Mouse (Mus musculus) neural tube, embryonic 12.5 days (tissue): Measurements from ENCODE around the gene Fam184b. TPM values are rescaled to one million over a fixed set of nuclear protein-coding genes. Genes with fewer than 3 reads are reported as not detected.

Experiments
- ATAC-seq: fragments of 200-750 bp; cut with Nextera tagmentation; 2 replicates; pipeline ENCODE4 v1.8.0; 2017; ENCODE audit warnings: low read depth, mild to moderate bottlenecking, moderate TSS enrichment, moderate library complexity; ENCODE audit not compliant: low FRiP score
- H3K27ac ChIP-seq: fragments of 300-500 bp; sonication (generic); 2 replicates; pipeline ENCODE4 v1.5.1; 2016
- H3K27me3 ChIP-seq: fragments of 300-500 bp; sonication (generic); replicated peaks from 2 replicates; pipeline ENCODE4 v1.6.1; 2016; ENCODE audit warnings: mild to moderate bottlenecking
- H3K36me3 ChIP-seq: fragments of 300-500 bp; sonication (generic); 2 replicates; pipeline ENCODE4 v1.6.1; 2016; ENCODE audit warnings: mild to moderate bottlenecking
- H3K4me1 ChIP-seq: fragments of 300-500 bp; sonication (generic); 2 replicates; pipeline ENCODE4 v1.6.1; 2016
- H3K4me2 ChIP-seq: fragments of 300-500 bp; sonication (generic); replicated peaks from 2 replicates; pipeline ENCODE4 v1.6.1; 2016; ENCODE audit warnings: mild to moderate bottlenecking
- H3K4me3 ChIP-seq: fragments of 300-500 bp; sonication (generic); 2 replicates; pipeline ENCODE4 v1.5.1; 2016
- H3K9ac ChIP-seq: fragments of 300-500 bp; sonication (generic); 2 replicates; pipeline ENCODE4 v1.6.1; 2016; ENCODE audit warnings: mild to moderate bottlenecking
- H3K9me3 ChIP-seq: fragments of 300-500 bp; sonication (generic); 2 replicates; pipeline ENCODE4 v1.6.1; 2016; ENCODE audit warnings: mild to moderate bottlenecking
- WGBS: fragments of 180-500 bp; shearing (Covaris S2); methylation state at CpG from one replicate; pipeline ENCODE4 v1.1.7; 2016; 5-methylcytosine and 5-hydroxymethylcytosine counted together
- polyA plus RNA-seq: library from polyadenylated mRNA; unstranded; fragments of >200 nt; fragmentation: Nextera tagmentation; extraction: Ambion mirVana; gene quantifications from 2 replicates; pipeline ENCODE4 v1.2.1, GENCODE M21; 2016

Gene Fam184b
- polyA plus RNA-seq, 1 experiment from 2014 or later = 1.8 TPM

GRCm38 (mm10) chr5:45497564-45497963 is 141.8 kb downstream of the Fam184b start:
- Histone ChIP-seq H3K9ac (no peak overlapping the region), H3K36me3 (peaks cover 31% of the 10 kb centered on the region), H3K4me3 (no peak overlapping the region), H3K27ac (no peak overlapping the region), H3K9me3 (no peaks in the 10 kb centered on the region), H3K4me2 (no peak overlapping the region), H3K27me3 (no peaks in the 10 kb centered on the region), H3K4me1 (peaks cover 7% of the 10 kb centered on the region; the same call in 1 of the 2 replicates)
- no peak for ATAC-seq
- 96% methylated on average over 5 of the region's 5 CpGs for WGBS

- no peak overlapping the region for H3K9ac ChIP-seq
- peaks cover 31% of the 10 kb centered on the region for H3K36me3 ChIP-seq
- no peak overlapping the region for H3K27ac ChIP-seq
- 93% methylated on average over 12 of the region's 12 CpGs for WGBS
- no peak overlapping the region for H3K4me3 ChIP-seq
- no peak overlapping the region for H3K4me2 ChIP-seq
- ATAC-seq = no peak
- peaks cover 7% of the 10 kb centered on the region; the same call in 1 of the 2 replicates for H3K4me1 ChIP-seq
- no peaks in the 10 kb centered on the region for H3K27me3 ChIP-seq
- H3K9me3 ChIP-seq = no peaks in the 10 kb centered on the region
These were observed 142.4 kb downstream of the Fam184b start for GRCm38 (mm10) chr5:45496930-45497550.

GRCm38 (mm10) chr5:45496479-45496878 is 142.9 kb downstream of the Fam184b start:
- peaks cover 7% of the 10 kb centered on the region; the same call in 1 of the 2 replicates for H3K4me1 ChIP-seq
- H3K4me3 ChIP-seq = no peak overlapping the region
- H3K9me3 ChIP-seq = no peaks in the 10 kb centered on the region
- no peak overlapping the region for H3K27ac ChIP-seq
- H3K27me3 ChIP-seq = no peaks in the 10 kb centered on the region
- WGBS = 92% methylated on average over 4 of the region's 4 CpGs
- H3K9ac ChIP-seq = no peak overlapping the region
- peaks cover 27% of the 10 kb centered on the region for H3K36me3 ChIP-seq
- no peak for ATAC-seq
- H3K4me2 ChIP-seq = no peak overlapping the region

GRCm38 (mm10) chr5:45496042-45496441 is 143.4 kb downstream of the Fam184b start:
- no peak for ATAC-seq
- H3K9me3 ChIP-seq = no peaks in the 10 kb centered on the region
- peaks cover 7% of the 10 kb centered on the region; the same call in 1 of the 2 replicates for H3K4me1 ChIP-seq
- H3K4me3 ChIP-seq = no peak overlapping the region
- H3K9ac ChIP-seq = no peak overlapping the region
- peaks cover 27% of the 10 kb centered on the region for H3K36me3 ChIP-seq
- H3K4me2 ChIP-seq = no peak overlapping the region
- H3K27me3 ChIP-seq = no peaks in the 10 kb centered on the region
- no peak overlapping the region for H3K27ac ChIP-seq

- Histone ChIP-seq H3K4me2 (no peak overlapping the region), H3K27me3 (no peaks in the 10 kb centered on the region), H3K4me3 (no peak overlapping the region), H3K36me3 (peaks cover 27% of the 10 kb centered on the region), H3K9ac (no peak overlapping the region), H3K9me3 (no peaks in the 10 kb centered on the region), H3K4me1 (peaks cover 7% of the 10 kb centered on the region; the same call in 1 of the 2 replicates), H3K27ac (no peak overlapping the region)
- ATAC-seq = no peak
- whole genome bisulfite sequencing = 96% methylated on average over 3 of the region's 3 CpGs
These were observed 143.9 kb downstream of the Fam184b start for GRCm38 (mm10) chr5:45495429-45495975.

- Histone ChIP-seq H3K4me2 (peak overlapping the region; percentile 76), H3K27ac (no peak overlapping the region), H3K36me3 (peaks cover 24% of the 10 kb centered on the region), H3K9ac (peak overlapping the region; percentile 61), H3K4me1 (peaks cover 7% of the 10 kb centered on the region; the same call in 1 of the 2 replicates), H3K9me3 (no peaks in the 10 kb centered on the region), H3K27me3 (no peaks in the 10 kb centered on the region), H3K4me3 (peak overlapping the region; percentile 58)
- no peak for ATAC-seq
- 61% methylated on average over 9 of the region's 9 CpGs for WGBS
These were observed 145.2 kb downstream of the Fam184b start for GRCm38 (mm10) chr5:45494093-45494755.

- Histone ChIP-seq H3K27me3 (no peaks in the 10 kb centered on the region), H3K9ac (peak within 1 kb of the TSS; percentile 61), H3K27ac (no peak within 1 kb of the TSS), H3K4me2 (peak within 1 kb of the TSS; percentile 76), H3K9me3 (no peaks in the 10 kb centered on the region), H3K4me3 (peak within 1 kb of the TSS; percentile 58), H3K4me1 (peaks cover 7% of the 10 kb centered on the region; the same call in 1 of the 2 replicates), H3K36me3 (peaks cover 17% of the 10 kb centered on the region)
- ATAC-seq = peak; percentile 96
- WGBS = under 1% methylated on average over 78 of the region's 78 CpGs
These were observed 146.0 kb downstream of the Fam184b start, which contains the start of gene Lap3 for GRCm38 (mm10) chr5:45493191-45494092. TSS of gene Lap3 (plus strand) at chr5:45493374.

- H3K4me1 ChIP-seq = peaks cover 7% of the 10 kb centered on the region; the same call in 1 of the 2 replicates
- no peaks in the 10 kb centered on the region for H3K27me3 ChIP-seq
- H3K27ac ChIP-seq = no peak overlapping the region
- no peak for ATAC-seq
- no peak overlapping the region for H3K4me2 ChIP-seq
- 77% methylated on average over 4 of the region's 4 CpGs for WGBS
- H3K9ac ChIP-seq = no peak overlapping the region
- no peak overlapping the region for H3K4me3 ChIP-seq
- H3K9me3 ChIP-seq = no peaks in the 10 kb centered on the region
- peaks cover 3% of the 10 kb centered on the region; the same call in 1 of the 2 replicates for H3K36me3 ChIP-seq
These were observed 147.6 kb downstream of the Fam184b start for GRCm38 (mm10) chr5:45491776-45492175.

GRCm38 (mm10) chr5:45483654-45484053 is 155.8 kb downstream of the Fam184b start:
- no peaks in the 10 kb centered on the region for H3K36me3 ChIP-seq
- H3K4me2 ChIP-seq = no peak overlapping the region
- H3K4me3 ChIP-seq = no peak overlapping the region
- WGBS = 79% methylated on average over 1 of the region's 1 CpGs
- ATAC-seq = no peak
- H3K4me1 ChIP-seq = no peaks in the 10 kb centered on the region
- no peak overlapping the region for H3K9ac ChIP-seq
- H3K27me3 ChIP-seq = no peaks in the 10 kb centered on the region
- H3K27ac ChIP-seq = no peak overlapping the region
- H3K9me3 ChIP-seq = no peaks in the 10 kb centered on the region

- H3K4me1 ChIP-seq = no peaks in the 10 kb centered on the region
- H3K9me3 ChIP-seq = no peaks in the 10 kb centered on the region
- no peak overlapping the region for H3K27ac ChIP-seq
- no peak for ATAC-seq
- no peak overlapping the region for H3K9ac ChIP-seq
- H3K4me3 ChIP-seq = no peak overlapping the region
- H3K4me2 ChIP-seq = no peak overlapping the region
- H3K36me3 ChIP-seq = no peaks in the 10 kb centered on the region
- 81% methylated on average over 3 of the region's 3 CpGs for WGBS
- H3K27me3 ChIP-seq = no peaks in the 10 kb centered on the region
These were observed 156.8 kb downstream of the Fam184b start for GRCm38 (mm10) chr5:45482607-45483006.

GRCm38 (mm10) chr5:45481125-45481524 is 158.3 kb downstream of the Fam184b start:
- H3K9ac ChIP-seq = no peak overlapping the region
- WGBS = 83% methylated on average over 2 of the region's 2 CpGs

GRCm38 (mm10) chr5:45480066-45480465 is 159.3 kb downstream of the Fam184b start:
- no peak overlapping the region for H3K27ac ChIP-seq
- H3K9ac ChIP-seq = no peak overlapping the region
- no peaks in the 10 kb centered on the region for H3K4me1 ChIP-seq
- H3K9me3 ChIP-seq = no peaks in the 10 kb centered on the region
- H3K4me3 ChIP-seq = no peak overlapping the region
- no peaks in the 10 kb centered on the region for H3K36me3 ChIP-seq
- no peaks in the 10 kb centered on the region for H3K27me3 ChIP-seq
- ATAC-seq = no peak
- 88% methylated on average over 1 of the region's 1 CpGs for WGBS
- no peak overlapping the region for H3K4me2 ChIP-seq

More at GRCm38 (mm10) chr5:45481125-45481524, 158.3 kb downstream of the Fam184b start:
- Histone ChIP-seq H3K4me3 (no peak overlapping the region), H3K4me1 (no peaks in the 10 kb centered on the region), H3K9me3 (no peaks in the 10 kb centered on the region), H3K27me3 (no peaks in the 10 kb centered on the region), H3K4me2 (no peak overlapping the region), H3K27ac (no peak overlapping the region), H3K36me3 (no peaks in the 10 kb centered on the region)
- ATAC-seq = no peak
